Mouse (Mus musculus) cerebellum, postnatal 36 days (tissue): ENCODE measurements around the gene Sel1l.
"Not testable (repeated sequence)": the region's sequence is repeated elsewhere in the genome, so short reads cannot be mapped to it uniquely, and the experiment has no call there.

Experiments used
- DNase-seq, 2 experiments: peaks; one replicate each; pipeline ENCODE4 v3.0.0; 2021 to 2022; ENCODE audit warnings: mixed read lengths in 2 of 2

The Sel1l gene

GRCm38 (mm10) chr12:91815990-91816389 lies 33.0 kb downstream of the Sel1l start:
- DNase-seq: peak; percentile 31 to 41

GRCm38 (mm10) chr12:91815552-91815951 lies 33.4 kb downstream of the Sel1l start:
- DNase-seq: no peak

GRCm38 (mm10) chr12:91808911-91809310 lies 40.0 kb downstream of the Sel1l start:
- no peak for DNase-seq

- DNase-seq: no peak
Observed at GRCm38 (mm10) chr12:91807761-91808160, 41.2 kb downstream of the Sel1l start.

- no peak for DNase-seq
Observed at GRCm38 (mm10) chr12:91807095-91807494, 41.9 kb downstream of the Sel1l start.

- no peak for DNase-seq
Observed at GRCm38 (mm10) chr12:91804262-91804661, 44.7 kb downstream of the Sel1l start.

- no peak for DNase-seq
Observed at GRCm38 (mm10) chr12:91803207-91803932, 45.6 kb downstream of the Sel1l start.

- no peak for DNase-seq
Observed at GRCm38 (mm10) chr12:91802586-91803206, 46.3 kb downstream of the Sel1l start.

- no peak for DNase-seq
Observed at GRCm38 (mm10) chr12:91800861-91801385, 48.0 kb downstream of the Sel1l start.

- DNase-seq: no peak
Observed at GRCm38 (mm10) chr12:91799821-91800335, 49.1 kb downstream of the Sel1l start.

GRCm38 (mm10) chr12:91799379-91799773 lies 49.6 kb downstream of the Sel1l start:
- no peak for DNase-seq

GRCm38 (mm10) chr12:91798720-91799378 lies 50.1 kb downstream of the Sel1l start:
- no peak for DNase-seq

- DNase-seq: no peak
Observed at GRCm38 (mm10) chr12:91796774-91797173, 52.2 kb downstream of the Sel1l start.

GRCm38 (mm10) chr12:91793266-91793665 lies 55.7 kb downstream of the Sel1l start:
- no peak for DNase-seq

- no peak for DNase-seq
Observed at GRCm38 (mm10) chr12:91791822-91792221, 57.1 kb downstream of the Sel1l start.

- DNase-seq: peak; percentile 36 to 62
Observed at GRCm38 (mm10) chr12:91789801-91790200, 59.2 kb downstream of the Sel1l start.

GRCm38 (mm10) chr12:91788446-91788845 lies 60.5 kb downstream of the Sel1l start:
- not testable (repeated sequence) for DNase-seq

- no peak for DNase-seq
Observed at GRCm38 (mm10) chr12:91787959-91788437, 61.0 kb downstream of the Sel1l start, which contains the start of gene Ston2. Gene Ston2, minus strand, starts transcription at chr12:91788387.

- no peak for DNase-seq
Observed at GRCm38 (mm10) chr12:91786355-91786754, 62.6 kb downstream of the Sel1l start.

GRCm38 (mm10) chr12:91781432-91781831 lies 67.5 kb downstream of the Sel1l start:
- DNase-seq: no peak

GRCm38 (mm10) chr12:91780531-91780930 lies 68.4 kb downstream of the Sel1l start:
- no peak for DNase-seq

- DNase-seq: peak; percentile 63 to 65
Observed at GRCm38 (mm10) chr12:91779004-91779365, 70.0 kb downstream of the Sel1l start.
